Mouse (Mus musculus): ENCODE results near the gene Nipa1. TPM values are rescaled to one million over a fixed set of nuclear protein-coding genes. Genes with fewer than 3 reads are reported as not detected.
"Not testable (repeated sequence)": the region's sequence is repeated elsewhere in the genome, so short reads cannot be mapped to it uniquely, and the experiment has no call there.

The Nipa1 gene
- total RNA-seq, 2 experiments from 2014 or later: 58.5 to 62.1 TPM

- Histone ChIP-seq H3K27ac (no peak overlapping the region), H3K4me3 (no peak overlapping the region)
- no peak for DNase-seq (ENCODE audit: extremely low spot score in 1 of 2, low spot score in 2 of 2)
- no peak for TF ChIP-seq CTCF (IDR thresholded peaks at IDR 0.05)
- intact Hi-C loops (cut with DNase I): no loop called here
Measured at GRCm38 (mm10) chr7:56023586-56023985, 3.8 kb upstream of the Nipa1 start.

- TF ChIP-seq CTCF (IDR thresholded peaks at IDR 0.05): no peak
- DNase-seq (ENCODE audit: extremely low spot score in 1 of 2, low spot score in 2 of 2): peak; percentile 74
- Histone ChIP-seq H3K27ac (peak overlapping the region; percentile 97), H3K4me3 (peak overlapping the region; percentile 89)
- intact Hi-C loops (cut with DNase I): loop anchor here (1.0 to 2.0 kb wide), 2 partner anchors 24 to 31 kb away; partner anchors contain the start of gene Herc2
Measured at GRCm38 (mm10) chr7:56018972-56019929, 503 bp downstream of the Nipa1 start.

GRCm38 (mm10) chr7:56018446-56018971 is 1.2 kb downstream of the Nipa1 start:
- Histone ChIP-seq H3K4me3 (peak overlapping the region; percentile 89), H3K27ac (peak overlapping the region; percentile 97)
- intact Hi-C loops (cut with DNase I): loop anchor here (2.0 kb wide), 1 partner anchor 24 kb away; no protein-coding TSS in a partner anchor

GRCm38 (mm10) chr7:56017761-56018160 is 2.0 kb downstream of the Nipa1 start:
- Histone ChIP-seq H3K27ac (no peak overlapping the region), H3K4me3 (no peak overlapping the region)
- TF ChIP-seq CTCF (IDR thresholded peaks at IDR 0.05): no peak
- intact Hi-C loops (cut with DNase I): loop anchor here (2.0 kb wide), 1 partner anchor 23 kb away; no protein-coding TSS in a partner anchor
- no peak for DNase-seq (ENCODE audit: extremely low spot score in 1 of 2, low spot score in 2 of 2)

More at GRCm38 (mm10) chr7:56018446-56018971, 1.2 kb downstream of the Nipa1 start:
- DNase-seq (ENCODE audit: extremely low spot score in 1 of 2, low spot score in 2 of 2): no peak
- no peak for TF ChIP-seq CTCF (IDR thresholded peaks at IDR 0.05)

GRCm38 (mm10) chr7:56015837-56016236 is 3.9 kb downstream of the Nipa1 start:
- TF ChIP-seq CTCF (IDR thresholded peaks at IDR 0.05): no peak
- intact Hi-C loops (cut with DNase I): no loop called here
- DNase-seq (ENCODE audit: extremely low spot score in 1 of 2, low spot score in 2 of 2): no peak
- H3K27ac ChIP-seq: no peak overlapping the region
- H3K4me3 ChIP-seq: no peak overlapping the region

GRCm38 (mm10) chr7:56015172-56015571 is 4.6 kb downstream of the Nipa1 start:
- Histone ChIP-seq H3K27ac (no peak overlapping the region), H3K4me3 (no peak overlapping the region)
- intact Hi-C loops (cut with DNase I): no loop called here
- TF ChIP-seq CTCF (IDR thresholded peaks at IDR 0.05): no peak
- no peak for DNase-seq (ENCODE audit: extremely low spot score in 1 of 2, low spot score in 2 of 2)

GRCm38 (mm10) chr7:56014002-56014702 is 5.6 kb downstream of the Nipa1 start:
- DNase-seq (ENCODE audit: extremely low spot score in 1 of 2, low spot score in 2 of 2); H3K4me3 ChIP-seq; intact Hi-C loops (cut with DNase I); H3K27ac ChIP-seq: not testable (repeated sequence)

- no peak overlapping the region for H3K4me3 ChIP-seq
- no peak overlapping the region for H3K27ac ChIP-seq
- intact Hi-C loops (cut with DNase I): no loop called here
- DNase-seq (ENCODE audit: extremely low spot score in 1 of 2, low spot score in 2 of 2): no peak
- no peak for TF ChIP-seq CTCF (IDR thresholded peaks at IDR 0.05)
Measured at GRCm38 (mm10) chr7:56013261-56014001, 6.3 kb downstream of the Nipa1 start.

GRCm38 (mm10) chr7:56011018-56011333 is 8.8 kb downstream of the Nipa1 start:
- no peak for DNase-seq (ENCODE audit: extremely low spot score in 1 of 2, low spot score in 2 of 2)
- Histone ChIP-seq H3K4me3 (no peak overlapping the region), H3K27ac (no peak overlapping the region; the same call in 1 of the 2 replicates)
- no peak for TF ChIP-seq CTCF (IDR thresholded peaks at IDR 0.05)
- intact Hi-C loops (cut with DNase I): no loop called here

- H3K27ac ChIP-seq: no peak overlapping the region; the same call in 1 of the 2 replicates
- TF ChIP-seq CTCF (IDR thresholded peaks at IDR 0.05): no peak
- no peak for DNase-seq (ENCODE audit: extremely low spot score in 1 of 2, low spot score in 2 of 2)
- intact Hi-C loops (cut with DNase I): no loop called here
- H3K4me3 ChIP-seq: no peak overlapping the region
Measured at GRCm38 (mm10) chr7:56010318-56011017, 9.3 kb downstream of the Nipa1 start.

- intact Hi-C loops (cut with DNase I): no loop called here
- no peak for TF ChIP-seq CTCF (IDR thresholded peaks at IDR 0.05)
- no peak overlapping the region for H3K27ac ChIP-seq
- no peak for DNase-seq (ENCODE audit: extremely low spot score in 1 of 2, low spot score in 2 of 2)
- H3K4me3 ChIP-seq: no peak overlapping the region
Measured at GRCm38 (mm10) chr7:55998997-55999396, 20.8 kb downstream of the Nipa1 start.

All from left cerebral cortex, adult 2 months (tissue).